Mouse (Mus musculus) MN1 (cell line): ENCODE data around the gene Xxylt1.

ENCODE experiments used
- DNase-seq: peaks from one replicate; pipeline ENCODE4 v3.0.0-alpha.2; 2016; ENCODE audit warnings: low spot score

Gene Xxylt1

GRCm38 (mm10) chr16:31081125-31081664 lies at the start of gene Xxylt1:
TSS of gene Xxylt1 (minus strand) at chr16:31081432.
- peak; percentile 93 for DNase-seq

- DNase-seq, result no peak
Measured at GRCm38 (mm10) chr16:31128116-31128515, 46.9 kb upstream of the Xxylt1 start.

GRCm38 (mm10) chr16:31124991-31125390 lies 43.8 kb upstream of the Xxylt1 start:
- no peak for DNase-seq

GRCm38 (mm10) chr16:31121612-31122011 lies 40.4 kb upstream of the Xxylt1 start:
- no peak for DNase-seq

- DNase-seq, result no peak
Measured at GRCm38 (mm10) chr16:31113596-31113995, 32.4 kb upstream of the Xxylt1 start.

GRCm38 (mm10) chr16:31101352-31101751 lies 20.1 kb upstream of the Xxylt1 start:
- no peak for DNase-seq

- DNase-seq, result no peak
Measured at GRCm38 (mm10) chr16:31099906-31100305, 18.7 kb upstream of the Xxylt1 start.

GRCm38 (mm10) chr16:31094036-31094435 lies 12.8 kb upstream of the Xxylt1 start:
- DNase-seq, result no peak

- DNase-seq, result no peak
Measured at GRCm38 (mm10) chr16:31093186-31093585, 12.0 kb upstream of the Xxylt1 start.

GRCm38 (mm10) chr16:31081891-31082290 lies 659 bp upstream of the Xxylt1 start:
- DNase-seq, result no peak

GRCm38 (mm10) chr16:31080573-31081051 lies 620 bp downstream of the Xxylt1 start:
- peak; percentile 73 for DNase-seq

- DNase-seq, result no peak
Measured at GRCm38 (mm10) chr16:31077396-31077795, 3.8 kb downstream of the Xxylt1 start.

GRCm38 (mm10) chr16:31076436-31076835 lies 4.8 kb downstream of the Xxylt1 start:
- DNase-seq, result no peak

GRCm38 (mm10) chr16:31074324-31074908 lies 6.8 kb downstream of the Xxylt1 start:
- DNase-seq, result no peak

- no peak for DNase-seq
Measured at GRCm38 (mm10) chr16:31071731-31072130, 9.5 kb downstream of the Xxylt1 start.

GRCm38 (mm10) chr16:31070358-31071133 lies 10.7 kb downstream of the Xxylt1 start:
- DNase-seq, result peak; percentile 72

GRCm38 (mm10) chr16:31069211-31070166 lies 11.7 kb downstream of the Xxylt1 start:
- DNase-seq, result no peak

- peak; percentile 54 for DNase-seq
Measured at GRCm38 (mm10) chr16:31068280-31068679, 13.0 kb downstream of the Xxylt1 start.

GRCm38 (mm10) chr16:31066344-31067098 lies 14.7 kb downstream of the Xxylt1 start:
- DNase-seq, result no peak

- DNase-seq, result no peak
Measured at GRCm38 (mm10) chr16:31064782-31065181, 16.4 kb downstream of the Xxylt1 start.

- DNase-seq, result no peak
Measured at GRCm38 (mm10) chr16:31062918-31063317, 18.3 kb downstream of the Xxylt1 start.
